Mouse (Mus musculus): ENCODE measurements around the gene Ankrd6.
A peak's percentile ranks its signal among the peaks of the same experiment; 100 is the strongest.
"Not testable (repeated sequence)": the region's sequence is repeated elsewhere in the genome, so short reads cannot be mapped to it uniquely, and the experiment has no call there.

Ankrd6 gene

DNA sequence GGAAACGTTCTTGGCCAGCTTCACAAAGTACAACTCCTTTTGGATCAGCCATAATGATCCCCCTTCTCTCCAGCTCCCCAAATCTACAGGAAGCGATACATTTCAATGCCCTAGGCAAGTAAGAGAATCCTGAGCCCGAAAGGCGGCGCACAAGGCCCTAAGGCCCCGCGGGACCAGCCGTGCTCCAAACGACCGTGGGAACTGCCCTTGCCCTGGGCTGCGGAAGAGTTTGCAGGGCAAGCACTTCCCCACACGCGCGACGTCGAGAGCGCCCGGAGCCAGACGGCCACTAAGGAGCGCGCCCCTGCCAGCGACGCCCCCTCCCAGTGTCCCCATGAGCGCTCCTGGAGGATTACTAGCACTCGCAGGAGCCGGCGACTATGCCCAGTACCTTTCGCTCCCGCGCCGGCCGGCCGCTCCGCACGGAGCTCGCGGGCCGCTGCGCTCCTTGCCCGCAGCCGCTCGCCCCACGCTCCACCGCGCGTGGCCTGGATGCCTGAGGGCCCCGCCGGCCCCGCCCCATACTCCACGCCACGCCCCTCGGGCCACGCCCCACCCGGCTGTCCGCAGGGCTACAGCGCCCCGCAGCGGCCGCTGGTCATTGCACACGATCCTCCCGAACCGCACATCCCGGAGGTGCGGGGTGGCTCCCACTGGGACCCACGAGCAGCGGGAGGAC is at the start of gene Ankrd6:
Ankrd6 (minus strand) TSS at position 486 of the 679 bp plus-strand sequence.
- DNase-seq: peak; percentile 82

DNA sequence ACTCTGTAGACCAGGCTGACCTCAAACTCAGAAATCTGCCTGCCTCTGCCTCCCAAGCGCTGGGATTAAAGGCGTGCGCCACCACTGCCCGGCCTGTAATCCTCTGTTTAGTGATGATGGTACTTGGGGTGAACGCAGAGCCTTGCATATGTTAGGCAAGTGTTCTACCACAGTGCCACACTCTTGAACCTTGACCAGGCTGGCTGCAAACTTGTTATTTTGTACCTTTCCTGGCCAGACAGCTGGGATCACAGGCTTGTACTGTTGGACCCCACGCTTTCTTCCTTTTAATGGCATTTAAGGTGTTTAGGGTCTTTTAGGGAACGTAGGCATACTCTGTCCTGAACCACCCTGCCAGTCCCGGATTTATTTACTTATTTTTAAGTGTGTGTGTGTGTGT is 48.4 kb upstream of the Ankrd6 start:
- no peak for DNase-seq

GRCm38 (mm10) chr4:32997571-32997970 is 46.9 kb upstream of the Ankrd6 start:
- no peak for DNase-seq

- DNase-seq: no peak
These were observed 45.4 kb upstream of the Ankrd6 start for GRCm38 (mm10) chr4:32996083-32996482.

DNA sequence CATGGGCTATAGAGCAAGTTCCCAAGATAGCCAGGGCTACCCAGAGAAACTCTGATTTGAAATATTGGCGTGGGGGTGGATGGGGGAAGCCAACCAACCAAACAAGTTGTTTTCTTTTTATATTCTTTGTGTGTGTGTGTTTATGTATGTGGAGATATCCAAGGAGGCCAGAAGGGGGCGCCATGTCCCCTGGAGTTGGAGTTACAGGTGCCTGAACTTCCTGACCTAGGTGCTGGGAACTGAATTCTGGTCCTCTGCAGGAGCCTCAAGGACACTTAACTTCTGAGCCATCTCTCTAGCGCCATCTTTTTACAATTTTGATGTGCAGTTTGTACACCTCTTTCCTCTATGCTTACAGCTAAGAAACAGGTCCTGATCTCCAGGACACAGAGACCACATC is 43.5 kb upstream of the Ankrd6 start:
- no peak for DNase-seq

GRCm38 (mm10) chr4:32989346-32989745 is 38.7 kb upstream of the Ankrd6 start:
- DNase-seq: peak; percentile 65

GRCm38 (mm10) chr4:32987006-32987405 is 36.4 kb upstream of the Ankrd6 start:
- no peak for DNase-seq

DNA sequence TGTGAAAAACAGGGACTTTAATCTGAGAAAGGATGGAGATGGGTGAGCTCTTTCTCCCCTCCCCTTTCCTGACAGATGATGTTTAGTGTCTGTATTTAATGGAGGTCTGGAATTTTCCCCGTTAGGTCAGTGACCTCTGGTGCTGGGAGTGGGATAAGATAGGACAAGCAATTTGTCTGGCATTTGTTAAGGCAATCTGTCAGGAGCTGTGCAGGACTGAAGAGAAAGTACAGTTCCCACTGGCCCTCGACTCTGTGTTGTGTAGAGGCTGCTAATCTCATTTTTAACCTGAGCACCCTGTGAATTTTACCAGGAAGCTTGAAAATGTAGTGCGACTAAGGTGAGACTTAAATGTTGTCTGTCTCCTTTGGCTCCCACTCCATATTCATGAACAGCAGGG is 35.0 kb upstream of the Ankrd6 start:
- no peak for DNase-seq

DNA sequence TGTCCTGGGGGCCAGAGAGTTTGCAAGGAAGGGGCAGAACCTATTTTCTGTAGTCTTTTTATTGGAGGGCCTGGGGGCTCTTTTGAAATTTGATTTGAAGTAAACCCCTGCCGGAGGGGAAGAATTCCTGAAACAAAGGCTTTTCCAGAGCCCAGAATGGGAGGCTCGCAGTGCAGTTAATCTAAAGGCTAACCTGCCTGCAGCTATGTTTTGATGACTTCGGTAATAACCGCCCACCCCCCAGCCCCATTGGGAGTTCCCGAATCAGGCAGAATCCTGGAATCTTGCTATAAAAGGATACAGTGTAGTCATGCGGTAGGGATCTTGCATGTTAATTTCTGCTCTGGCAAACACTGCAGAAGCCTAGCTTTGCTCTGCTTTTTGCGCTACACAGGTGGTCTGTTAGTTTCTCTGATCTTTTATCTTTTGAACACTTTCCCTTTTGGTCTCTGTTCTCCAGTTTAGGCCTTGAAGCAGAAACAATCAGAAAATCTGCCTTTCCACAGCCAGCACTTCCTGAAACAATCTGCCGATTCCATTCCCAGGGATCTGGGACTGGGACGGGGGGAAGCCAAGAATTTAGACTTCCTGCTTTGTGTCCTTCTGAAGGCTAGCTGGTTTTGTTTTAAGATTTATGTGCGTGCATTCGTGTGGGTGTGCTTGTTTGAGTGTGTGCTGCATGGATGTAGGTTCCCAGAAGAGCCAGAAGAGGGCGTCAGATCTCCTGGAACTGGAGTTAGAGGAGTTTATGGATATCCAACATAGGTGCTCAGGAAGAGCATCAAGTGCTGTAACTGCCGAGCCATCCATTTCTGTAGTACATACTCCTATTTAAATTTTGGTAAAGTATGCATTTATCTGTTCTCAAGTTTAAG is 34.4 kb upstream of the Ankrd6 start:
- DNase-seq: peak; percentile 53

DNA sequence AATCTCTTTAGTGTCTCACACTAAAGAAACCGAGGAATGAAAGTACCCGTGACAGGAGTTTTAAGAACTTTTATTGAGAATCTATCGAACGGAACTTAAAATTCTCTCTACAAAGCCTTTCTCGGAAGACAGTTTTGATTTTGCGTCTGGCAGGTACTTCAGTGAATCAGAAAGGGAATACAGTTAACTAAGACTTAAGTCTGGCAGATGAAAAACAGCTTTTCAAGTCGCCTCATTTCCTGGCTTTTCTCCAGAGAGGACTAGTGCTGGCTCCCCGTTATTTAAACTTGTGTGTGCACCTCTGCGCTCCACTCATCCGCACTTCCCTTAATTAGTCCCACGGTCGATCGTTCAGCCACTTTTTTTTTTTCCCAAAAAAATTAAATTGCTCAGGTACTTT is 33.6 kb upstream of the Ankrd6 start:
- peak; percentile 56 for DNase-seq

- DNase-seq: peak; percentile 81
These were observed 32.8 kb upstream of the Ankrd6 start for GRCm38 (mm10) chr4:32983176-32984155.

GRCm38 (mm10) chr4:32982716-32983175 is 32.1 kb upstream of the Ankrd6 start, which contains the start of gene Rragd:
Gene Rragd, plus strand, starts transcription at chr4:32983037.
- DNase-seq: no peak

GRCm38 (mm10) chr4:32982041-32982715 is 31.5 kb upstream of the Ankrd6 start:
- peak; percentile 57 for DNase-seq

GRCm38 (mm10) chr4:32981617-32982016 is 31.0 kb upstream of the Ankrd6 start:
- DNase-seq: no peak

DNA sequence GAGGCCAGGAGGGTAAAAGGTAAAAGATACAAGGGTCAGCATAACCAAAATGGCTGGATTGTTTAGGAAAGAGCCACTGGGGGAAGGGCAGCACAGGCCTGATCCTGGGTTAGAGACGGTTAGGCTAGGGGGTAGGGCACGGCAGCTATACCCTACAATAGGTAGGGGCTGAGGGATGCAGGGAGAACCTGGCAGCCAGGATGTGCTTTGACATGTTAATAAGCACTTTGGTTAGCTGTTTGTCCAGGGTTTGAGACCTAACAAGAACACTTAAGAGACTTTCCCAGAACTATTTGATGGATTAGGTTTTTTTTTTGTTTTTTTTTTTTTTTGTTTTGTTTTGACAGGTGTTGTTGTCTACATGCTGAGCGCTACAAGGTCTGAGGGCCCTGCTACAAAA is 29.4 kb upstream of the Ankrd6 start:
- DNase-seq: no peak

- no peak for DNase-seq
These were observed 26.7 kb upstream of the Ankrd6 start for GRCm38 (mm10) chr4:32977331-32977730.

DNA sequence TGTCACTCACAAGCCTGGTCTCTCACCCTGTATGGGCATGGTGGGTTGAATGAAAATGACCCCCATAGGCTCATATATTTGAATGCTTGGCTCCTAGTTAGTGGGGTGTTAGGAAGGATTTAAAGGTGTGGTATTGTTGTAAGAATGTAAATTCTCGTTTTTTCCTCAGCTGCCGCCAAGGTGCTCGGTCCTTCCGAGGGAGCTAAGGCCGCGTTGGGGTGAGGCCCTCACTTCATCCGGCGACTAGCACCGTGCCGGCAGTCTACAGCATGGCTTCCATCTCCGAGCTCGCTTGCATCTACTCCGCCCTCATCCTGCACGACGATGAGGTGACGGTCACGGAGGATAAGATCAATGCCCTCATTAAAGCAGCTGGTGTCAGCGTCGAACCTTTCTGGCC is 14.0 kb upstream of the Ankrd6 start:
- DNase-seq: not testable (repeated sequence)

- no peak for DNase-seq
These were observed 10.8 kb upstream of the Ankrd6 start for GRCm38 (mm10) chr4:32961394-32961793.

- no peak for DNase-seq
These were observed 5.8 kb upstream of the Ankrd6 start for GRCm38 (mm10) chr4:32956423-32956822.

DNA sequence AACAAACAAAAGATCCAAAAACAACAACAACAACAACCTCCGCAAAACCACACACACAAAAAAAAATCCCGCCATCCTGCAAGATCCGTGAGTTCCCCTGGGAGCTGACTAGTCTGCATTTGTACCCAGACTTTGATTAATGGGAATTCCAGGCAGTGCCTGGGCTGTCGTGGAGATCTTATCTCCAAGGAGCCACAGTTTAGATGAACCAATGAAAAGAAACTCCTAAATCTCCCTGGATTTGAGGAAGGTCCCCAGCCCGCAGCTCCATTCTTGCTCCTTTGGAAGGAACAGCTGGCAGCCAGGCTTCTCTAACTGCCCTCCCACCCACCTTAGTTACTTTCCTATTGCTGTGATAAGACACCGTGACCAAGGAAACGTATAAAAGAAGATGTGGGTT is 2.0 kb upstream of the Ankrd6 start:
- DNase-seq: no peak

- peak; percentile 14 for DNase-seq
These were observed 647 bp upstream of the Ankrd6 start for GRCm38 (mm10) chr4:32951035-32951940.

All from cerebellum, adult 9-10 months (tissue).